Mouse (Mus musculus) erythroblast, embryonic 14.5 days (primary cell): ENCODE results near the gene Fgf9.

Experiments
- GATA1 ChIP-seq: IDR thresholded peaks from 2 replicates; pipeline ENCODE4 v1.6.1; 2012; ENCODE audit warnings: low read length, inconsistent platforms, mixed read lengths
- TAL1 ChIP-seq: IDR thresholded peaks from 3 replicates; pipeline ENCODE4 v1.6.1; 2012; ENCODE audit warnings: low read length, inconsistent platforms, mixed read lengths

- TF ChIP-seq TAL1 (no peak), GATA1 (no peak)
Measured at GRCm38 (mm10) chr14:58076726-58077255, 6.4 kb downstream of the Fgf9 start.
